Mouse (Mus musculus): Measurements from ENCODE around the gene Rgr.

Gene Rgr

GRCm38 (mm10) chr14:37013644-37014043, 35.1 kb downstream of the Rgr start:
- ChIA-PET CTCF (interaction anchor here in 1 of 4 experiments (2.0 kb wide), 1 partner anchor 20 kb away, joined by 5 read pairs; no protein-coding TSS in a partner anchor), POLR2A (no interaction called here)

GRCm38 (mm10) chr14:37009686-37010085, 39.1 kb downstream of the Rgr start:
- POLR2A ChIA-PET = no interaction called here
- CTCF ChIA-PET = no interaction called here

- ChIA-PET CTCF (no interaction called here), POLR2A (interaction anchor here in 2 of 4 experiments (0.5 to 0.6 kb wide), 2 partner anchors 55 to 129 kb away, joined by 3 to 5 read pairs; partner anchors contain the start of gene Ghitm (in 1 of the 2))
These were observed 42.3 kb downstream of the Rgr start for GRCm38 (mm10) chr14:37006489-37006888.

- POLR2A ChIA-PET = interaction anchor here in 1 of 4 experiments (0.6 kb wide), 2 partner anchors 16 to 55 kb away, joined by 5 to 6 read pairs; no protein-coding TSS in a partner anchor
- CTCF ChIA-PET = no interaction called here
These were observed 42.9 kb downstream of the Rgr start for GRCm38 (mm10) chr14:37005865-37006264.

- ChIA-PET CTCF (no interaction called here), POLR2A (interaction anchor here in 1 of 4 experiments (1.1 kb wide), 1 partner anchor 34 kb away, joined by 3 read pairs; no protein-coding TSS in a partner anchor)
These were observed 45.2 kb downstream of the Rgr start for GRCm38 (mm10) chr14:37003431-37004095.

- ChIA-PET POLR2A (interaction anchor here in 1 of 4 experiments (1.1 kb wide), 1 partner anchor 34 kb away, joined by 3 read pairs; no protein-coding TSS in a partner anchor), CTCF (no interaction called here)
These were observed 45.9 kb downstream of the Rgr start for GRCm38 (mm10) chr14:37002852-37003251.

GRCm38 (mm10) chr14:37000780-37001179, 48.0 kb downstream of the Rgr start:
- ChIA-PET POLR2A (interaction anchor here in 1 of 4 experiments (0.7 kb wide), 1 partner anchor 32 kb away, joined by 3 read pairs; the partner anchor contains the start of gene Ccser2), CTCF (interaction anchor here in 2 of 4 experiments (1.1 to 1.6 kb wide), 2 partner anchors 32 to 49 kb away, joined by 3 read pairs; no protein-coding TSS in a partner anchor)

- ChIA-PET CTCF (interaction anchor here in 1 of 4 experiments (1.0 kb wide), 1 partner anchor 44 kb away, joined by 3 read pairs; no protein-coding TSS in a partner anchor), POLR2A (no interaction called here)
These were observed 59.0 kb downstream of the Rgr start for GRCm38 (mm10) chr14:36989784-36990183.

- ChIA-PET CTCF (interaction anchor here in 1 of 4 experiments (0.5 kb wide), 1 partner anchor 121 kb away, joined by 6 read pairs; no protein-coding TSS in a partner anchor), POLR2A (interaction anchor here in 1 of 4 experiments (0.6 kb wide), 1 partner anchor 83 kb away, joined by 3 read pairs; no protein-coding TSS in a partner anchor)
These were observed 63.1 kb downstream of the Rgr start for GRCm38 (mm10) chr14:36985693-36986092.

Measured in embryonic stem cell, embryonic (primary cell).